In genomic region chr17:65872652-65873051, GRCm38 (mm10) we compare ENCODE assay signal across 8 mouse cellular contexts. TPM values are rescaled to one million over a fixed set of nuclear protein-coding genes. Genes with fewer than 3 reads are reported as not detected.
DNase-seq lines count a peak whose midpoint lies in the region; ATAC-seq and TF ChIP-seq lines count a peak whose summit lies in the region.

No protein-coding gene starts in this region.

- TF ChIP-seq POLR2A in liver, adult 2 months (IDR thresholded peaks at IDR 0.05; ENCODE audit: extremely low read depth, insufficient read depth, low read length): no peak

- no peak overlapping the region for H3K4me3 ChIP-seq in liver, adult 2 months (ENCODE audit: insufficient read depth, low read depth, low read length)

- H3K79me2 ChIP-seq in liver, adult 2 months (ENCODE audit: control insufficient read depth, insufficient read depth, low read length): peaks cover 21% of the 10 kb centered on the region; the same call in 1 of the 2 replicates

- peak; percentile 81 for TF ChIP-seq CTCF in liver, adult 2 months (IDR thresholded peaks at IDR 0.05; ENCODE audit: low read depth, low read length)

- no peak overlapping the region for H3K9ac ChIP-seq in liver, adult 2 months (ENCODE audit: low read depth, low read length)

- 0 out of 2 replicates have a peak, but pooled peaks cover 4% of the 10 kb centered on the region for H3K4me1 ChIP-seq in liver, adult 2 months (ENCODE audit: control insufficient read depth, insufficient read depth, low read length)

- peak; percentile 61; the same call in 1 of the 2 replicates for ATAC-seq in monocyte, adult 5-6 weeks (replicated peaks; ENCODE audit: insufficient number of reproducible peaks, low FRiP score, low TSS enrichment, poor library complexity, severe bottlenecking)

- no peak overlapping the region for H3K27ac ChIP-seq in liver, adult 2 months (replicated peaks; ENCODE audit: insufficient read depth, low read depth, low read length)

- H3K27me3 ChIP-seq in liver, adult 2 months (ENCODE audit: control insufficient read depth, insufficient read depth, low read length): no peaks in the 10 kb centered on the region

- intact Hi-C loops in left cerebral cortex, postnatal 4 days (cut with DNase I): loop anchor here (10.0 kb wide), 1 partner anchor 82 kb away; the partner anchor contains the start of gene Twsg1
- intact Hi-C loops in left cerebral cortex, postnatal 25 days (cut with DNase I): no loop called here

- peak; percentile 37 for DNase-seq in left cerebral cortex, postnatal 4 days
- no peak for DNase-seq in left cerebral cortex, postnatal 25 days (ENCODE audit: low spot score in 2 of 2)
- DNase-seq in cerebellum, adult 9-10 months: peak; percentile 70
- DNase-seq in heart, postnatal 4 days: peak; percentile 51
- peak; percentile 40 for DNase-seq in liver, adult 2 months (ENCODE audit: extremely low read depth, low read depth, low spot score)
- DNase-seq in thymus, postnatal 36 days: peak; percentile 73 to 76
- DNase-seq in testis, postnatal 14 days (ENCODE audit: low spot score): no peak

- no peaks in the 10 kb centered on the region for H3K36me3 ChIP-seq in liver, adult 2 months (ENCODE audit: control insufficient read depth, insufficient read depth, low read length)

- 45% methylated on average over 6 of the region's 6 CpGs for WGBS in liver, adult 2 months

RNA-seq across cellular contexts. Expression of gene Ralbp1, which starts 12.9 kb away (rescaled TPM):
- total RNA-seq in left cerebral cortex, postnatal 4 days (2021): 10 to 100 TPM; 37.6 to 38.2 TPM
- total RNA-seq in left cerebral cortex, postnatal 25 days (2021): 10 to 100 TPM; 53.1 to 57.8 TPM
- total RNA-seq in heart, postnatal 4 days (2021): 10 to 100 TPM; 29.3 to 33.4 TPM
- total RNA-seq in liver, adult 2 months (2014; rRNA removed): 14.3 and 14.5 TPM in 2 replicates
- 10.2 and 10.3 TPM in 2 replicates for polyA plus RNA-seq in liver, adult 2 months (2012; rRNA removed)
- total RNA-seq in monocyte, adult 5-6 weeks (2017): 102 to 122 TPM (median 106 TPM) in 3 replicates

Comparison
In these comparisons a context has a peak if more than half of its experiments do, and no peak if none do; other contexts are left out.
1. DNase-seq: peak in left cerebral cortex, postnatal 4 days (single experiment), cerebellum, adult 9-10 months (single experiment), heart, postnatal 4 days (single experiment), liver, adult 2 months (single experiment) and thymus, postnatal 36 days (2 of 2); none in left cerebral cortex, postnatal 25 days (0 of 2) and testis, postnatal 14 days (single experiment).